Mouse (Mus musculus): ENCODE measurements around the gene Acbd6.

DNA sequence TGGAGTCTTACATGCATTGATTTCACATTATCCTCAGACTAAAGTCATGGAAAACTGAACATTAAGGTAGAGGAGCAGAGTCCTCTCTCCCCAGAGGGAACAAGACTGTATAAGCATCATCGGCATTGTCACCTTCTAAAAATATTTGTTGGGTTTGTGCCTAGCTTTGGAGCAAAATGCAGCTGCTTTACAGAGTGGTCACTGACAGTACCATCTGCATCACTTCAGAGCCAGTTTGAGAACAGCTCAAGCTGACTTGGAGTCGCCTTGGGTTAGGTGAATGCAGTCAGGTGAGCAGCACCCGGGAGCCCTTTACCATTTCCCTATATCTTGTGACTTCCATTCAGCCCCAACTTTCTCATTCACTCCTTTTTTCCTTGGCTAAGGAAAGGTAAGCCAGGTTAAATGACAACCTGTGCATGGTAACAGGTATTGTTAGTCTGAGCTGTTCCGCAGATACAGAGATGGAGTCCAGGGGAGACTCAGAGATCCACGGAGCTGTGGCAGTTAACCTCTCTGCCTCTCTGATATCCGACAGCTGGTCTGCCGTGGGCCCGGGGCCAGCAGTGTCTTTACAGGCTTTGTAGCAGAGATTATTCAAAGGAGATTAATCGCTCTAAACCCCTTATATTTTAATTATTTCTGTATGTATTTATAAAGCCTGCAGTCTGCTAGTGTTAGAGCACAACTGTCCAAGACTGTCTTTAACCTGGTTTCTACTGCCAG is 92.4 kb downstream of the Acbd6 start:
- no peak for TF ChIP-seq CTCF (IDR thresholded peaks at IDR 0.05; ENCODE audit: insufficient read depth, low read depth, low read length)
- TF ChIP-seq POLR2A (IDR thresholded peaks at IDR 0.05; ENCODE audit: insufficient read depth, low read depth, low read length), result no peak
